Mouse (Mus musculus): ENCODE results near the gene Sdr42e1.

Sdr42e1 gene

DNA sequence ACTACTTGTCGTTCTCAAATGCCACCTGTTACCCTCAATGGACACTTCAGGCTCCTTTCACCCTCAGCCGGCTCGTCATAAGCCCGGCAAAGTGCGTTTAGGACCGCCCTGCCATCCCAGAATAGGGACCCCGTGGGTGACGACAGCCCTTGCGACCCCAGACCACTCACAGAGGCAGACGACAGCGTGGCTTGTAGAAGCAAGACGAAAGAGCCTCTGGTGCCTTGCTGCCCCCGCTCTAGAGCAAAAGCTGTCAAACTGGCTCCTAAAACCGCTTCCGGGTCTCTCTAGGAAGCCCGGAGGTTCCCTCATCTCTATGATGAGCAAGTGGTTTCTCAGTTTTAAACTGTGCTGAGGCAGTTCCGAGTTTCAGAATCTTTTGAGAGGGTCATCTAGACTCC is at the start of gene Sdr42e1:
Gene Sdr42e1 (minus strand): TSS at position 260 of the 401 bp plus-strand sequence.
- peak; percentile 46 to 67 for DNase-seq

DNA sequence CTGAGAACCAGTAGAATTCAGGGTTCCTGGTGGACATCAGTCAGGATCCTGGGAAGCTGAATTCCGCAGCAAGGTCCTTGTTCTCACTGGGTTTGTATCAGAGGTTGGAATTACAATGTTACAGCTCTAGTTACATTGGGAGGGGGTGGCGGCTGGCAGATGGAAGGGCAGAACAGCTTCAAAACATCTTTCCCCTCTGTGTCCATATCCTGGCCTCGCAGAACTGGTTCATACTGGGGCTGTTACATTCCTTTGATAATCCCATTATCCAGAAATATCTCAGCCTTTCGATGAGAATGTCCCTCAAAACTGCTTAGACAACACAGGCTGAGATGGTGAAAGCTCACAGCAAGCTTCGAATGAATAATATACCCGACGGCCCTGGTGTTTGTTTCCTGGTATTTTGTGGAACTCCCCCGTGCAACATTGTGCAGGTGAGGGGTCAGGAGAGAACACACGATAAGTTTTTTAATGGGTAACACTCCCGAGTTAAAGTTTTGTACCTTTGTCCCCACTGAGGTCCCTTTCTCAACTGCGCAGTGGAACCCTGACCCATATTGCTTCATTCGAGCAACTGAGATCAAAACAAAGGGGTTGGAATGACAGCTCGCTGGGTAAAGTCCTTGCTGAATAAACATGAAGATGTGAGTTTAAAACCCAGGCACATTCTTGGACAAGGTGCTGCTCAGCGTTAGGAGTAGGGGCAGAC is 44.8 kb upstream of the Sdr42e1 start:
- no peak for DNase-seq

DNA sequence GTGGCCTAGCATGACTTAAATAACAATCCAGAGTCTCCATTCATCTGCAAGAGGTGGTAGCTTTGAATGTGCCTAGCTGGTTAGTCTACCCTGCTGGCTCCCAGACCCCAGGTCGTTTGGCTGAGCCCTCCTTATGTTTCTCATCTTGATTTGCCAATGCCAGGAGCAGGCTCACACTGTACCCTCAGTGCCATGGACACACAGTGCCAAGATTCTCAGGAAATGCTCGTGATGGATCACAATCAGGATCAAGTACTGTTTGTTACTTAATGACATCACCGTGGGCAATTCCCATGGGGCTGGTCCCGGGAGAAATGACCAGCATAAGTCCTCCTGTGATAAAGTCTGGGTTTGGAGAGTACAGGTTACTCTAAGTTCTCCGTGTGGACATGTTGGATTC is 42.4 kb upstream of the Sdr42e1 start:
- DNase-seq: no peak

DNA sequence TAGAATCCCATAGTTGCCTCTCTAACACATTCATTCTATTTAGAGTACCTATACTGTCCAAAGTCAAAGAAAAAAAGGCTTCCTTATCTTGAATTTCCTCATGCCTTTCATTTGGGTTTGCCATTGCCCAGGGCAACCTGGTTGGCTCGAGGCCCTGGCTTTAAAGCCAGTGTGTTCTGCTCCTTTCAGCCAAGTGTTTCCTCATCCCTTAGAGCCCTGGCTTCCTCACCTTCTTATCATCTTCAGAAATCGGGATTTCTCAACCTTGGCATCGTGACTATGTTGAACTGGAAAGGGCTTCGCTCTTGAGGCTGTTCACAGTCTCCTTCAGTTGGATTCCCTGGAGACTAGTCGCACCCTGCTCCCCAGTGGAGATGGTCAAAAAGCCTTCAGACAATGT is 41.1 kb upstream of the Sdr42e1 start:
- peak; percentile 29 to 66 for DNase-seq

DNA sequence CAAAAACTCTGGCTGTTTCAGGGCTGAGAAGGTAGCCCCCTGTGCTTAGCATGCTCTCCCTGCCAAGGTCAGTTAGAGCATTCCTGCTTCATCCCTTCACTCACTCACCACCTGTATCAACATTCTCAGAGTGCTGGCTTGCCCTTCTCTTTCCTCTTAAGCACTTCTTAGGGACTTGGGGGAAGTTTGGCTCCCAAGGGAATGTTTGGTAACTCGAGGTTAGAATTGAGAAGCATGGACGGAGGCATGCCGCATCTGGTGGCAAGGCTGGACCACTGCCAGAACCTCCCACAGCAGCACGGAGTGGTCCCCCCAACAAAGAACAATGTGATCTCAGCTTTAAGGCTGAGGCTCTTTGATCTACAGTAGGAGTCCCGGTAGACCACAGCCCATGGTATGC is 38.7 kb upstream of the Sdr42e1 start:
- no peak for DNase-seq

DNA sequence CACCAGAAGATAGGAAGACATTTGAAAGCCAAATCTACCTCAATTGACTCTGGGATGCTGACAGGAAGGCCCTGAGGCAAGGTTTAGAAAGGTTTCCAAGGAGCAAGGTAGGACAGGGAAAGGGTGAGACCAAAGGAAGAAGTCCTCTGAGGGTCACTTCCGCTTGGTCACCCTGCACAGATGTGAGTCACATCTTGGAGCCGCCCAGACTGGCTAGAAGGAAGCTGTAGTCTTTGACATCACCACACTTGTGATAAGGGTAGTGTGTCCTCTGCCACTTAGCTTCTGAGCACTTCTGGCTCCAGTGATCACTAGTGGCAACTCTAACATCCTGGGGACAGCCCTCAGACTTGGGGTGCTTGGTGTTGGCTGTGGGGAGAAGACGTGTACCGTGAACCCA is 32.7 kb upstream of the Sdr42e1 start:
- DNase-seq: no peak

DNA sequence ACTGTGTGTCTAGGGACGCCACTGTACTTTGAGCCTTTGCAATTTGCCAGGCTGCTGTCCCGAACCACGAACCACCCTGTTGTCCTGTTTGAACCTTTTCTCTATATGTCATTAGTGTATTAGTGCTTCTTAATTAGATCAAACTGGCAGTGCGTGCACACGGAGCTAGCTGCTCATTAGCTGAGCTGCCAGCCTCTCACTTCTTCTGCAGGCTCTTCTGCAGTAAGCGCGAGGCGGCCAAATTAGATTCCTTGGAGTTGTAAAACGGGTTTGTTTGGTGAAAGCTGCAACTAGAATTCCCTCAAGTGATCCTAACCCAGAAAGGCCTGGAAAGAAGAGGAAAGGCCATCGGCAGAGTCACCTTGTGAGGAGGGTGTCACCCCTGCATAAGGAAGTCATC is 29.2 kb upstream of the Sdr42e1 start:
- DNase-seq: no peak

DNA sequence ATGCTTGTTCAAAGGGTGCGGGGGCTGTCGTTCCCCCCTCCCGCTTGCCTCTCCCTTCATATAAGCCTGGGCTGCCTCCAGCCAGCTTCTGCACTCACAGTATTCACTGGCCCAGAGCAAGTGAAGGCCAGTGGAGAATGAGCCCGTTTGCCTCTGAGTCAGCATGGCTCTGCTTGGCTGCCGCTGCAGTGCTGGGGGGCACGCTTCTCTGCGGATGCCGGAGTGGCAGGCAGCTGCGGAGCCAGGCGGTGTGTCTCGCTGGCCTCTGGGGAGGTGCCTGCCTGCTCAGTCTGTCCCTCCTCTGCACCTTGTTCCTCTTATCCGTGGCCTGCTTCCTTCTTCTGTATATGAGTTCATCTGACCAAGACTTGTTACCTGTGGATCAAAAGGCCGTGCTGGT is 28.4 kb upstream of the Sdr42e1 start, which contains the start of gene Hsd17b2:
Gene Hsd17b2 (plus strand): TSS at position 46 of the 400 bp plus-strand sequence.
- peak in 1 of 2 experiments; percentile 31 for DNase-seq

DNA sequence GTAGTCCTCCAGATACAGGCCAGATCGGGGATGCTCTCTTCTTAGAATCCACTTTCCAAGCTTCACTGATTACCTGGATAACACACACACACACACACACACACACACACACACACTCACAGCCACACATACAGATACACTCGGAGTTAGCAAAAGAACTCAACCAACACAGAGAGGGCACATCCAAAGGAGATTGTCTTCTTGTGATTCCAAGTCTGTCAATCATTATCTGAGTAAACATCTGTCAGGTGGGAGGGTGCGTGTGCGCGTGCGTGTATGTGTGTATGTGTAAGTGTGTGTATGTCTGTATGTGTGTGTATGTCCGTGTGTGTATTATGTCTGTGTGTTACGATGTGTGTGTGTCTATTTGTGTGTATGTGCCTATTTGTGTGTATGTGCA is 27.8 kb upstream of the Sdr42e1 start:
- DNase-seq: no peak

DNA sequence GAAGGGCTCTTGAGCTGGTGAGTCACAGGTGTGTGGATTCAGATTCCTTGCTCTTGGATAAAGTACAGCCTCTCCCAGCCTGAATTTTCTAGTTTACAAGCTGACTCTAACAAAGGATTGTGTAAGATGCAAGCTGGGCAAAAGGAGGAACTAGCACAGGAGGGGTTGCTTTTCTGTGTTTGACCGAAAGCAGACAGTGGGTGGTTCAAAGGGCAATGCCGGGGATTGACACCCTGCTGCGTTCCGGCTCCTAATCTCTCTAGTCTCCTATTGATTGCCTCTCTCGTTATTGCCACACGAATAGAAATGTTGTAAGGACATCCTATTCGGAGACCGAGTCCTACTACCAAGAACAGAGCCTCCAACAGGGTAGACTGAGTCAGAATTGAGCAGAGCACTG is 27.2 kb upstream of the Sdr42e1 start:
- peak in 1 of 2 experiments; percentile 11 for DNase-seq

DNA sequence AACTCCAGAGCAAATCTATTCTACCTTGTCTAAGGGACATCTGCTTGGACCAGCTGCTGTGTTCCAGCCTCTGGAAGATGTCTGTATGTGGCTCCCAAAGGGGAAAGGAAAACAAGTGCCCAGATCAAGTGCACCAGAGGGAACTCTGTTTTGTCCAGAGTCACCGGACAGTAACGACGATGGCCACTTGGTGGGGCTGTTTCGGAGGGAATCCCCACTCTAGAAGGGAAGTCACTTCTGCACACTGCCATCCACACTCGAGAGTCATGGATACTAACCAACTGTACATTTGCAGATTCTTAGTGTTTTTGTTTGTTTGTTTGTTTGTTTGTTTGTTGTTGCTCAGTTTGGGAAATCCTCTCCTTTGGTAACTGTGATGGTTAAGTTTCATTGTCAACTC is 23.8 kb upstream of the Sdr42e1 start:
- DNase-seq: peak in 1 of 2 experiments; percentile 52

DNA sequence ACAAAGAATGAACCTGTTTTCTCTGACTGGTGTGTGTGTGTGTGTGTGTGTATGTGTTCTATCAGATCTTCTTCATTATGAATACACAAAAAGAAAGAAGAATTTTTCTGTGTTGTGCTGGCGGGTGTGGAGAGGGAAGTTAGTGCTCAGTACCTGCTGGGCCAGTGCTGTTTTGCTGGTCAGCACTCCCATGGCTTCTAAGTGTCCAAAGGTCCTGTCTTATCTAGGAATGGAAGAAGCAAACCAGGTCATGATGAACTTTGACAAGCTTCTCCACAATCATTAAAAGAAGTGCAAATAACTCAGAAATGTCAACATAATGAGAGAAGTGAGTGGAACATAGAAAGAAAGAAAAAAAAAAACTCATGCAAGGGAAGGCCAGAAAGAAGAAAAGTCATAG is 22.1 kb upstream of the Sdr42e1 start:
- DNase-seq: no peak

DNA sequence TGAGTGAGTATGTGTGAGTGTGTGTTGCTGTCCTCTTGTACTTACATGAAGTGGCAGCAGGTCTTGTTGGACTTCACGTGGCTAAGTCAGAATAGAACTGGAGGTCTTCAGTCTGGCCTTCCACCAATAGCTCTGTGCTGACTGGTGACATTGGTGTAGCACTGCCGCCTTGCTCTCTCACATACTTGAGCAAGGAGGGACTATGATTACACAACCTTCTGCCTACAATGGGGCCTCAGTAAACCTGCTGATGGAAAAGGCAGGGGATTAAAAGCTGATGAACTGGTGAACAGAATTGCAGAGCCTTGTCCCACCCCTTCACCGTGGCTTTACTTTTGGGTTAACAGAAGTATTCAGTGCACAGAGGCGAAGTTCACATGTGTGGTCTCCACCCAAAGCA is 18.6 kb upstream of the Sdr42e1 start:
- DNase-seq: no peak

DNA sequence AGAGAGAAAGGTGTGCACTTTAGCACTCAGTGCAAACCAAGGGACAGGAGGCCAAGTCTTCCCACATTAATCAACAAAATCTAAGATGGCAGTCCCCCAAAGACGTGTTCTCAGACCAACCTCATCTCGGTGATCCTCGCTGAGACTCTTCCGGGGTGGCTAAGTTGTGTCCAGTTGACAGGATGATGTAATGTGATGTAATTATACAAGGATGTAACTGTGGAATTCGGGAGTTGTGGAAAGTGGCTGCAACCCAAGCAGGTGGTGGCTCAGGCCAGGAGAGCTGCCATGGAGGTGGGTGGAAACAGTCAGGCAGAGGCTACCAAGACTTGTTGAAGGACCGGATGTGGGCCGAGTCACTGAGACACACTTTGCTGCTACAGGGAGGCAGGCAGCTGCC is 14.4 kb upstream of the Sdr42e1 start:
- no peak for DNase-seq

DNA sequence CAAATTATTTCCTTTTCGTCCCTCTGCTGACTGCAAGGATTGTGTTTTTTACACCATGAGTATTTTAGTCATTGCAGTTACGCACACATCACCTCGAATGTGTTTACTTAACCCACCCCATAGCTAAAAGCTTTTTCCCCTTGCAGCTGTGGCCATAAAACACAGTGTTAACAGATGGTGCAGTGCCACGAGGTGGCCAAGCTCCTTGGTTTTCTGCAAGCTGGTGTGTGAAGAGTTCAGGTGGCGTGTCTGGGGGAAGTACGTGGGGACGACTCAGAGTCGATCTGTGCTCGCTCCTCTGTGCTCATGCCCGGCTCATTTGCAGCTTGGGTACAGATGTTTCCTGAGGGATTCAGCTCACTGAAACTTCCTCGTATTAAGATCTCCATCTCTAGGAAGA is 11.0 kb upstream of the Sdr42e1 start:
- DNase-seq: no peak

DNA sequence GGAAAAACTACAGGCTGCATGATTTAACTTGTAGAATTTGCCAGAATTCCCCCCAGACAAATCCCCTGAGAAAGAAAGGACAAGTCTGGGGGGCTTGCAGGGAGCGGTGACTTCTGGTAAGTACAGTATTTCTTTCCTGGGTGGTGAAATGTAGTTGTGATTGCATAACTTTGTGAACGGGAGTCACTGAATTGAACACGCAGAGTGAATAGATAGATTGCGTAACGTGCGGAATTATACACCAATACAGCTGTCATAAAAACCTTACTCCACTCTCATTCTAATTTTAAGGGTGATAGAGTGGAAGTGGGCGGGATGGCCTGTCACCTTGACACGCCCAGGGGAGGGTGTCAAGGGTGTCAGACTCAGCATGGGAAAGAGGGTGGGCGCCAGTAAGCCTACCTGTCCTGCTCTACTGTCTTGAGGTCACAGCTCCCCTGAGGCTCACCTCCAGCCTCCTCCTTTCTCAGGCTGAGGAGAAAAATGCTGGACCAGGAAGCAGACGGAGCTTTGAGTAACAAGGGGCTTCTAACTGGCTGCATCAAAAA is 10.5 kb upstream of the Sdr42e1 start:
- no peak for DNase-seq

DNA sequence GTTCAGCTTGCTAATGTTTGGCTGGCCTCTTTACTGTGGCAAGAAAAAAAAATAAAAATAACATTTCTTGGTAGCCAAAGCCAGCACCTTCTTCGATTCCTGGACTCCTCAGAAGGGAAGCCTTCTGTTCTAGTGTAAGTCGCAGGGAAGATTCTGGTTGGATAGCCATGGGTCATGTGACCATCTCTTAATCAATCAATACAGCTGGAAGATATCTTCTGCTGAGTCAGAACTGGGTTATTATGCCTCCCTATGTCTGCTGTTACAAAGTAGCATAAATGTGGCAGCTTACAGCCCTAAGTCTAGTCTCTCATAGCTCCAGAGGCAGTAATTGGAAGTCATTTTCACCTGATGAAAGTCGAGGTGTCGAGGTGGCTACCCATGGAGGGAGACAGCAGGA is 5.2 kb upstream of the Sdr42e1 start:
- DNase-seq: no peak

DNA sequence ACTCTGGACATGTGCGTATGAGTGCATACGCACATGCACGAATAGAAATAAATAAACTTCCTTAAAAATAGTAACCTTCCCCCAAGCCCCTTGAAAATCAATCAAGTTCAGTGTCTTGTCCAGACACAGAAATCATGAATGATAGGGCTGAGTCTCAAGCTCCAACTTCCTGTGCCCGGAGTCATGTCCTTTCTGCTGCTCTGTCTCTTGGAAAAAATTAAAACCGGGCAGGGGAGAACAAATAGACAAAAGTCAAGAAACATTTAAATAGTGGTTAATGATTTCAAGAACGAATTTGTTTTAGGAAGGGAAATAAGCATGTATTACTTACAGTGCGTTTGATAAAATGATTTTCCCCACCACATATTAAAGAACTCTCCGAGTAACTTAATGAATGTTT is 3.5 kb upstream of the Sdr42e1 start:
- DNase-seq: no peak

DNA sequence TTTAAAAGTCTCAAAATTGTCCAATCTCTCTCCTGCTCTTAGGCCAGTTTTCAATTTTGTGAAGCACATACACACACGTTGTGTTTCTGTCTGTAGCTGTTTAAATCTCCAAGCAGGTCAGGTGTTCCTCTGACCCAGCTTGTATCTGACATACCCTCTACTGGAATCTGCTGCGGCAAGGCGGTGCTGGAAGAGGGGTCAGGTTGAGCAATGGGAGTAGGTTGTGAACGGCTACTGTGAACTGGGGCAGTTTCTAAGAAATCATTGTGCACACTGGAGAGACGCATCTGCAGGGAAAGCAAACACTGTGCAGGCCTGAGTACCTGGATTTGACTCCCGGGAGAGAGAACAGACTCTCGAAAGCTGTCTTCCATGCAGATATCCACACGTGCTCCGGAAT is 3.0 kb upstream of the Sdr42e1 start:
- DNase-seq: no peak

DNA sequence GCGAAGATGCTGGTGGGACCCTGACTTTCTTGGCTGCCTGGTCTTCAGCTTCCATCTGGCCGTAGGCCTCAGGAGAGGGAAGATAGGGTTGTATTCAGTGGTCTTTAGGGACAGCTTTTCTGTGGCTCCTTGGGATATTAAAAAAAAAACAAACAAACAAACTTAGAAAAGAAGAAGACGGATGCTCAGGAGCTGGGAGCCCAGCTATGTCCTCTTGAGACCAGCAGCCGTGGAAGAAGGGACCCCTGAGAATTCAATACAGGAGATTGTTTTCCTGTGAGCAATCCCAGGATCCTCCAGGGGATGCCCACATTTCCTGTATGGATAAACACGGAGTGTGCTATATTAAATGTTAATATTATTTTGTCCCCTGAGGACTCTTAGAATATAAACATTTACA is 1.7 kb upstream of the Sdr42e1 start:
- no peak for DNase-seq

DNA sequence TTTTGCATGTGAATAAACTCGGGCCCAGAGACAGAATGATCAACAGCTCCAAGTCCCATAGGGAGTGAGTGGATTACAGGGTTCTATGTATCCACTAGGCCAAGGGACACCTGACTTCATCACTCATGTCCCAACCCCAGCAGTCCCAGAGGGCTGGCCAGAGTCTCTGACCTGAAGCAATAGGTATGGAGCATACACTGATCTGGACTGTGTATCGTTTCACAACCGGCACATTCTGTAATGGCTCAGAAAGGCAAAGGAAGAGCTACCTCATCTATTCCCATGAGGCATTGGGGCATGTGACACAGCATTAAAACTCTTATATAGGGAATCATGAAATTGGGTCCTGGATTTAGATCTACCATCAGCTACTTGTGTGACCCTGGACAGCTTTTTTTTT is 931 bp downstream of the Sdr42e1 start:
- DNase-seq: no peak

DNA sequence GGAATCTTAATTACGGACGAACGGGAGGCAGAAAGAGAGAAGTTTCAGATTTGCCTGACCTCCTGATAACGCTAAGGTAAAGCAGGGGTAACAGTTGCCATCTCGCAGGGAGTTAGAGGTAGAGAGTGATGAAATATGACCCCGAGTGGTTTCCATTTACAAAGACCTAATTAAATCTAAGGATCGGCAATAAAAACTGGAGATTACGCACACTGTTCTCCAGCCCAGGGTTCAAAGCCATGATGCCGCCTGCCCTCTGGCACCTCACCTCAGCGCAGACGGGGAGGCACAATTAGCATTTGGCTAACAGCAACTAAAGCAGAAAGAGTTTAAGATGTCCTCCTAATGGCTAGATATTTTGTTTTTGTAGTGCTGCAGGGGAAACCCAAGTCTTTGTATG is 3.0 kb downstream of the Sdr42e1 start:
- no peak for DNase-seq

DNA sequence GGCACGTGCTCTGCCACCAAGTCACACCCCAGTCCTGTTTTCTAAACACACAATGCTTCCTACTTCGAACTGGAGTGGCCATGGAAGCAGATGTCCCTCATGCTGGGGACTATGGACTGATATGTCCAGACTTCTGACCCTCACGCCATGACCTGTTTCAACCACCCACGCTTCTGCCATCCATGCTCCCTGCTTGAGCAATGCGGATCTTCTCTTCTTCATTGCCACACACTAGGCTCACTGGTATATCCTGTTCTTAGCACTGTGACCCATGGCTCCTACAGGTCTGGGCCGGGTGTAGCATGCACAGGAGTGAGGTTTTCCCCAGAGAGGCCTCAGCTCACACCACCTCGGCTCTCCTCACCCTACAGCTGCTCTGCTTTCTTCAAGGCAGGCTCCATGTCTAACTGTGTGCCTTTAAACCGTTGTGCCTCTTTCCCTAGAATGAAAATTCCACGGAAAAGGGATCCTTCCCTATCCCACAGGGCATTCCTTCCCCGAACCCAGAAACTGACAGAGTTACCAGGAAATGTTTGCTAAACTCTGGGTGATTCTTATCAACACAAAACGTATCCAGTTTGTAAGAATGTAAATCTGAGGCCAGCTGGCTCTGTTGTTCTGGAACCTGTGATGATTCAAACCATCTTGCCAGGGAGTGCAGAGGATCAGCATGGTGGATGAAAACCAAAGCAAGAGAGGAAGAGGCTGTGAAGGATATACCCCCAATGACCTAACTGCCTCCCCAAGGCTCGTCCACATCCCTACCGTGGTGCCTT is 6.0 kb downstream of the Sdr42e1 start:
- no peak for DNase-seq

DNA sequence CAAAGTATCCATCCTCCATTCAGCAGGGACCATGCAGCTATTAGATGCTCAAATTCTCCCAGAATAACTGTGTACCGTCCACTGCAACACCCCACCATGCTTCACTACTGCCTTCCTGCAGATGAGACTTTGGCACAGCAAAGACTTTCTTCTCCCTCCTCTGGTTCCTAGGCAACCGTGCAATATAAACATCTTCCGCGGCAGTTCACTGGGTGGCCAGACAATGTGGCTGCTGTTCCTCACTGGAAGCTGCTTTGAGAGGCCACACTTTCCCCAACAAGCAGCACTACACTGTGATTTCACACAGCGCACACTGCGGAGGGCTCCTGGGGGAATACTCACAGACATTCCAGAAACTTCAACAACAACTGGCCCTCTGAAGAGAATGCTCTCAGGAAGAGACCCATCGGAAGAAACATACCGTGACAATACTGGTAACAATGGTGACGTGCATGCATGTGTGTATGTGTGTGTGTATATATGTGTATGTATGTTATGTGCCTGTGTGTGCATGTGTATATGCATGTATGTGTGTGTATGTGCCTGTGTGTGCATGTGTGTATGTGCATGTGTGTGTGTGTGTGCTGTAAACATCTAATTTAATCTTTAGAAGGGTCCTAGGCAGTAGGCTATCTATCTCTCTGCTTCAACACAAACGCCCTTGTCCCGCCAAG is 13.0 kb downstream of the Sdr42e1 start:
- DNase-seq: peak; percentile 22 to 57

Measured in lung, postnatal 4 days (tissue).